Mouse (Mus musculus) embryonic fibroblast, embryonic 13.5 days (primary cell): Measurements from ENCODE around the gene Olfr1555-ps1.

Source experiments
- CTCF ChIP-seq: IDR thresholded peaks from 2 replicates; pipeline ENCODE4 v1.5.1; 2011; ENCODE audit warnings: mild to moderate bottlenecking, control low read depth, low read length, moderate library complexity, borderline replicate concordance; ENCODE audit not compliant: insufficient read depth
- POLR2A ChIP-seq: IDR thresholded peaks from 2 replicates; pipeline ENCODE4 v1.6.1; 2011; ENCODE audit warnings: low read depth, mild to moderate bottlenecking, control low read depth, low read length, moderate library complexity

DNA sequence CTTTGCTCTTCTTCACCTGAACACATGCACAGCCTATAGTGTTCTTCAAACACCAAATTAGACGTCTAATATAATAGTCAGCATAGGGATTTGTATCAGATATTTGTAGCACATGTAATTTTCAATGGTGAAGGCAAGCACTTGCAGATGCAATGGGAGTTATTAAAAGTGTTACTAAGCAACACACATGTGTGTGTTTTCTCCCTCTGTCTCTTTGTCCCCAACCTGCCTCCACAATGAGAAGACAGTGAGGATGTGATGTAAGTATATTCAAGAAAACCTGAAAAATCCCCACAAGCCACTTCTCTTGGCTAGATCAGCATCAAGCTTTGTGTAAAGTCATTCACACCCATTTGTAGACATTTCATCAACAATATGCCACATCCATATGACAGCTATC lies 54.1 kb downstream of the Olfr1555-ps1 start, which contains the start of gene Olfr1428:
- TF ChIP-seq CTCF: no peak
- TF ChIP-seq POLR2A: no peak
